Mouse (Mus musculus) lung, adult 18-20 months (tissue): Measurements from ENCODE around the gene Adrm1.

Experiments used
- DNase-seq, 2 experiments: peaks; one replicate each; pipeline ENCODE4 v3.0.0; 2022; ENCODE audit warnings: mixed read lengths in 2 of 2

The Adrm1 gene

DNA sequence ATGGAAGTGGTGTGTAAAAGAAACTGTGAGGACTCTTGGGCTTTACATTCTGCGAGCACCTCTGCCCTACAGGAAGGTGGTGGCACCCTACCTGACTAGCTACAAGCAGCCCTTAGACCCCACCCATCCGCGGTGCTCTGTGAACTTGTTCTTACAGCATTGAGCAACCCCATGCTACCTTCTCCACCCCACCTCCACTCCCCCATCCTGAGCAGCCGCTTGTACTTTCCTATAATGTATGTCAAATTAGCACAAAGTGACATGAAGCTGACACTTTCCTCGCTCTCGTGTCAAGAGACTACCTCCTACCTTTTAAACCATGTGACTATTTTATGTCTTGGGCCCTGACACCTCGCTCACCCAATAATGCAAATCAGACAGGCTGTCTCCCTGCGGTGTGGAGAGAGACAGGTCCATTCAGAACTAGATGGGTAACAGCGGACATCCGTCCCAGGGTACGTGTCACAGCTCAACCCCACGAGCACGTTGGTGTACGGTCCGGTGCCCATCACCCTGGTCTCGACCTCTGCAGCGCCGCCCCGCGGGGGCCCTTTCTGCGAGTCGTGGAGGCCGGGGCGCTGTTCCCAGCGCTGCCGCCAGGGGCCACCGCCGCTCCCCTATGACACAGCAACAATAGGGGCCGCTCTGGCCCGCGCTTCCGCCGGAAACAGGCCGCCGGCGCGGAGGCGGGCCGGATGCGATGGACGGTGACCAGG lies at the start of gene Adrm1:
Gene Adrm1 (plus strand): TSS at position 680 of the 716 bp plus-strand sequence.
- DNase-seq = peak; percentile 96 to 97

DNA sequence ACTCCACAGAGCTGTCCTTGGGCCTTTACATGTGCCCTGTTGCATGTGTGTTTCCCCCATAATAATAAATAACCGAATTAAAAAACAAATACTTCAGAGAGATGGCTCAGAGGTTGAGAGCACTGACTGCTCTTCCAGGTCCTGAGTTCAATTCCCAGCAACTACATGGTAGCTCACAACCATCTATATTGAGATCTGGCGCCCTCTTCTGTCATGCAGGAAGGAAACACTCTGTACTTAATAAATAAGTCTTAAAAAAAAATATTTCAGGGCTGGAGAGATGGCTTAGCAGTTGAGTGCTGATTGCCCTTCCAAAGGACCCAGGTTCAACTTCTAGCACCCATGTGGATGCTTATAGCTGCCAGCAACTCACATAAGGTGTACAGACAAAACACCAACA lies 47.1 kb upstream of the Adrm1 start:
- no peak for DNase-seq

DNA sequence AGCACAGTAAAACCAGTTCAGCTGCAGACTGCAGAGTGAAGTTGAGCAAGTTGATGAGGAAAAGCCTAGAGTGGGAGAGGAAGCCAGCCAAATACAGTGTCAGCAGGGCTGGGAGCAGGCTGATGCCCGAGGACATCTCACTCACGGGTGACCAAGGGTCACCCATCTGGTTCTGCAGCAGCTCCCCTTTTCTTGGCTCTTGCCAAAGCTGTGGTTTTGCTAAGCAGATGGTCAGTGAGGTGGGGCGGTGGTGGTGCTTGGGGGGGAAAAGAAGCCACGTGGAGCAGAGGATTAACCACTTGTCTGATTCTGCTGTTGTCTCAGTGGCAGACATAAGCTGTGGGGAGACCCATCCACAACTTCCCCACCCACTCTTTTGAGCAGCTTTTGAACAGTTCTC lies 45.1 kb upstream of the Adrm1 start:
- DNase-seq = peak; percentile 37 to 64

DNA sequence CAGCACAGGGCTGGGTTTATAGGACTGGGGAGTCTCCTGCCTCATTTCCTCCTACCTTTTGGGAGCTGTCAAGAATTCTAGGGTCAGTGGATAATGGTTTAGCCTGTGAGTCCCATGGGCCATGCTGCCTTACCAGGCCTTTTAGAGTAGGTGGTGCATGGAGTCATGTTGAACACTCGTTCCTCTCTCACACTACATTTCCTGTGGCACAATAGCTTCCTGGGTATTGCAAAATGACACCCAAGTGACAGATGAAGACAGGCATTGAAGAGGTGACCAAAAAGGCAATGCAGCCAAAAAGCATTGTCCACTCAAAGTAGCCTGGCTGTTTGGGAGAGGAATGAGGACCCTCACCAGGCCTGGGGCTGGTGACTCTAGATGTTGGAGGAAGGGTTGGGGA lies 43.6 kb upstream of the Adrm1 start:
- DNase-seq = no peak

DNA sequence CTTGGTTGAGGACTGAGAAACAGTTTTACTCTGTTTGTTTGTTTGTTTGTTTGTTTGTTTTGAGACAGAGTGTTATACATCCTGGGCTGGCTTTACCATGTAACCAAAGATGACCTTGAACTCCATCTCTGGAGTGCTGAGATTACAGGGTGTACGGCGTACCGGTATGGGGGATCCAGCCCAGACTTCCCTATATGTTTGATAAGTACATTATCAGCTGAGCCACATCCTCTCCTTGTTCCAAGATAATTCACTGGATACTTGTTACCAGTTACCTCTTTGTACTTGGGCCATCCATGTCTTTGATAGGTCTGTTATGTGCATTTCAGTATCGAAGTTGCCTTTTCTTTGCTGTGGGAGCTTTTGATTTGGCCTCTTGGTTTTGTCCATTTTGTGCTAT lies 38.1 kb upstream of the Adrm1 start:
- DNase-seq = no peak

DNA sequence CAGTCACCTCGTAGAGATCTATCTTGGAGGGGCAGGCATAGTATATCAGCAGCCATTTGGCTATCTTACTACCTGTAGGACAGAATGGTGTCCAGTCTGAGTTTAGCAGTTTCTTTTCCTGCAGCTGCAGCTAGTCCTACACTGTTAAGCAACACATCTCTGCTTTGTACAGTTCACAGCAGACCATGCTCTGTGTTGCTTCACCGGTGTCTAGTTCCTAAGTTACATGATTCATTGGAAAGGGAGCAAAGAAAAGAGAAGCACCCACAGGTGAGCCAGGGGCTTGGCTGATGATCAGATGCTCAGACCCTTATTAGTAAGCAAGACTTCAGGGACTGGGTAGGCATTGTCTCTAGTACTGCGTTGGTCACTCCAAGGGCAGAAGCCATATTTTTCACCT lies 37.4 kb upstream of the Adrm1 start:
- DNase-seq = no peak

DNA sequence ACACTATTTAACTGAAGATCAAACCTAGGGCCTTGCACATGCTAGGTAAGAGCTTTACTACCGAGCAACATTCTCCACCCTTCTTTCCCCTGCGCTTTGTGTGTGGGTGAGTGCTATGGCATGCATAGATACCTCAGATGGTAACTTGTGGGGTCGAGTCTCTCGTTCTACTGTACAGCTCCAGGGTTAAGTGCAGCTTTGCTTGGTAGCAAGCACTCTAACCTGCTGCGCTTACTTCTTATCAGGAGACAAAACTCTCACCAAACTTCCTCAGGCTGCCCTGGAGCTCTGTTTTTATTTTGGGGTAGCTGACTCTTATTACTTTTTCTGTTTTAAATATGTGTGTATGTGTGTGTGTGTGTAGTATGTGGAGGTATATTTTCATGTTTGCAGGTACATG lies 35.9 kb upstream of the Adrm1 start:
- no peak for DNase-seq

DNA sequence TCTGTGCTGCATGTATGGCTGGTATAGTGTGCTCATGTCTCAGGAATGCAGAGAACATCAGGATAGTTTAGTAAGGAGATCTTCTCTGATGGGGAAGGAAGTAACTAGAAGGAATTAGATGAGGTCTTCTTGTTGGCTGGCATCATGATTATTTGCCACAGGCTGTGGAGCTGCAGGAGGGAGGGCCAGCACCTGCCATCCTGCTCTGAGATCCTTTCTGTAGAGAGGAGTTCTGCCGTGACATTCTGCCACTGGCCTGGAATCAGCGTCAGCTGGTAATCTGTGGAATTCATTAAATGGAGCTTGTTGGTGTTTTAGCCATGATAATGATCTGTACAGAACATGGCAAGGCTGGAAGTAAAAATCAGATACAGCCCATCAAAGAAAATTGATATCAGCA lies 25.2 kb upstream of the Adrm1 start:
- no peak for DNase-seq

DNA sequence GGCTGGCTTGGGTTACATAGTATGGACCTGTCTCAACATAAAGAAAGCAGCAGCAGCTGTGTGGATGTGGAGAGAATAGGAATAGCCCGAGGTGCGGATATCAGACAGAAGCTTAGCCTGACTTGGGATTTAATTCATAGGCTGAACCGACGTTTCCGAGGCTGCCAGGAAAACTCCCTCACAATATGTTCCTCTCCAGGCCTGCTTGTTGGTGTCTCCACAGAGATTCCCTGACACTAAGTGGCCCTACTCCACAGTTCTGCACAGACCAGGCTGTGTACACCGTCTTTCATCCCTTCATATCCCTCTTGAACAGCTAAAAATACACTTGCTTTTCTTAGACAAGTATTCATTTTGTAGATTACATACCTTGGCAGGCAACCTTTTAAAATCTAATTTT lies 23.9 kb upstream of the Adrm1 start:
- no peak for DNase-seq

DNA sequence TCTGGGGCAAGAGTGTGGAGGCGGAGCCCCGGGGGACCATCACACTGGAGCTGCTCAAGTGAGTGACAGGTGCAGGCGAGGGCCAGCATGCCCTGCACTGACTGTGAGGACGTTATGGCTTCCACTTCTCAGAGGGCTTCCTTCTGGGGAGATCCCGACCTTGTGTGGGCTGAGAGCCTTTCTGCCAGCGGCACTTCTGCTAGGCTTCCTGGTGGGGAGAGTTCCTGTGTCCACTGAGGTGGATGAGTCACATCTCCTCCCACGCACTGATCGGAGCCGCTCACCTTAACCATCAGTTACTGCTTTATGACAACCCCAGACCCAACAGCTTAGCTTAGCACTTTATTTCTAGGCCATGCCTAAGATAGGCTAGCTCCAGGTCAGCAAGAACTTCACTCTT lies 22.7 kb upstream of the Adrm1 start:
- DNase-seq = no peak

DNA sequence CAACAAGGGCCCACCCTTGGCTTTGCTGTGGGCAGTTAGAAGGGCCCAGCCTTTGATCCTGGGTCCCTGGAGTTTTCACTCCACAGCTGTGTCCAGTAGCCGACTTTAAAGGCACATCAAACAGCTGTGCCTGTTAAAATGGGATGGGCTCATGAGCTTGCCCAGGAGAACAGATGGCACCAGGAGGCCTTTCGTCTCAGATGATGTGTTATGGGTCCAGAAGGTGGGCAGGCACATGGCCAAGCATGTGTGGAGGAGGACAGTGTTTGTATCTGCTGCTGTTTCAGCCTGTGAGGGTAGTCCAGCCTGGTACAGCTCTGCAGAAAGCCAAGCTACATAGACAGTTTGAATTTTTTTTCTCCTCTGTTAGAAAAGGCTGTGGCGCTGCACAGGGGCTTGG lies 16.5 kb upstream of the Adrm1 start:
- no peak for DNase-seq

DNA sequence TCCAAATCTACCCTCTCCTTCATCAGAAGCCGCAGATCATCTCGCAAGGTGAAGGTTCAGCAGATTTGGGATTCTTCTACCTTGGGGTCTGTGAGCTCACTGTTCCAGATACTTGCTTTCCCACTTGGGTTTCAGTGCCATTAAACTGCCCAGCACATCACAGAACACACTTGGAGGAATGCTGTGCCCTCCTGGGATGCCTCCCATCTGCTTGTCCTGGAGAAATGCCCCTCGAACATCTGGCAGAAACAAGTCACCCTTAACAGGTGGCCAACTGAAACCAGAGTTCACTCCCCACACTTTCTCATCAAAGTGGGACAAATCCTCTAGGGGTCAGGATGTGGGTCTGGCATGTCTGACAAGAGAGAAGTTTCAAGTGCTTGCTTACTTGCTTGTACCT lies 12.7 kb upstream of the Adrm1 start:
- DNase-seq = no peak

DNA sequence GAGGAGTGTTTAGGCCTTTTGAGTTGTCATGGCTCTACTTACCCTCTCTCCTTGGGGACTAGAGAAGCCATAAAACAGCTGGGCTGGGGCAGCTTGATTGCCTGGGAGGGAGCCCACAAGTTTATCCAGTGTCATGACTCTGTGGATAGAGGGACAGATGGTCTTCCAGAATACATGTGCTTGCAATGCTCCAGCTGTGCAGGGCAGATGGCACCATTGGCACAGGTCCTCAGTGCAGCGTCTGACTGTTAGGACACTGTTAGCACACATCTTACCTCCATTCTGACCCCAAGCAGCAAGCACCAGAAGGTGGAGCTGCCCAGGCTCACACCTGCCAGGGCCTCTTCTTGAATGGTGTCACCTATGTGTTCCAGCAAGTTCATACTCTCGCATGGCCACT lies 5.4 kb upstream of the Adrm1 start:
- no peak for DNase-seq

DNA sequence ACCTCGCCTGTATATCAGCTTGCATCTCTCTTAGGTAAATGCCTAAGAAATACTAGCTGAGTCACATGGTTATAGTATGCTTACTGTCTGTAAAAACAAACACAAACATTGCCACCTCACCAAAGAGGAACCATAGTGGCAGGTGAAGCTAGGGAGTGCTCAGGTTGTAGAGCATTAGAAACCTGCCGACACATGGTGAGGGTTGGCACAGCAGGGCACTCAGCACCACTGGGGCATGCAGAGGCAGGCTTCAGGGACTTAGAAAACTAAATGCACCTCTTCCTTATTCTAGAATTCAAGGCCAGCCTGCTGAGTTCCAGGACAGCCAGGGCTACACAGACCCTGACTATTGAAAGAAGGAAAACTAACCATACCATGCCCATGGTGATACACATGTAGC lies 4.4 kb upstream of the Adrm1 start:
- no peak for DNase-seq

DNA sequence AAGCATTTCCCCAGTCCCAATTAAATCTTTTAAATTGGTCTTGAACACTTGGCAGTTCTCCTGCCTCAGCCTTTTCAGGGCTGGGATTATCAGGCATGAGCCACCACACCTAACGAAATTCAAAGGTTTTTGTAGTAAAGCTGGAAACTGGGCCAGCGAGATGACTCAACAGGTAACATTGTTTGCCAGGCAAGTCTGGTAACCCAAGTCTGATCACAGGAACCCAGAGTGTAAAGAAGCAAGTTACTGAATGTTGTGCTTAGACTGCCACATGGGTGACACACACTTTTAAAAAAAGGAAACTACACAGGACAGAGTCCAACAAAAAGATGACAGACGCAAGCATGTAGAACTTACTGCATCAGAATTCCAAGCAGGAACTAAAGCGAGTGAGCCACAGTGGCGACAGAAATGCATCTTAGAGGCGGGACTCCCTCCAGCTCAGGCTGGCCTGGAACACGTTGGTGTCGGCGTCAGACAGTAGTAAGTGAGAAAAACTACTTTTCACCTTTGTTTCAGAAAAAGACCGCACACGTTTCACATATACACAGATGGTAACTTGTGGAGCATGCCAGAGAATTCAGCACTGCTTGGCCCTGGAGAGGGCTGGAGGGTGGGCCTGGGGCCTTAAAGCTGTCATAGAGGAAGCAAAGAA lies 1.0 kb upstream of the Adrm1 start:
- DNase-seq = no peak

DNA sequence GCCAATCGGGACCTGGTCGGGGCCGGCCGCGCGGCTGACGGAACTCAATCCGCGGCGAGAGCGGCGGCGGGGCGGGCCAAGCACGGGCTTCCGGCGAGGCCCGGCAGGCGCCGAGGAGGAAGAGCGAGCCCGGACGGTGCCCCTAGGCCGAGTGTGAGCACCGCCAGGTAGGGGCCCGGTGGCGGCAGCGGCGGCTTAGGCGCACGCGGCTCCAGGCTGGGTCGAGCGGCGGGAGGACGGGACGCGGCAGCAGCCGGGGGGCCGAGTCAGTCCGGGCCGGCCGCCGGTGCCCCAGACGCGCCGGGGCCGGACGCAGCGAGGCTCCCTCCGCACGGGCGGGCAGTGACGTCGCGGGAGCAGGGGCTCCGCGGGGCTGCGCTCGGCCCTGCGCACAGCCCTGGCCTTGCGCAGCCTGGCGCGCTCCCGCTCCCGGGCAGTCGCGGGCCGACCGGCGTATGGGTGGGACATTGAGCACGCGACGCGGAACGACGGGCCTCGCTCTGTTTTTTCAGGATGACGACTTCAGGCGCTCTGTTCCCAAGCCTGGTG lies 311 bp downstream of the Adrm1 start:
- no peak for DNase-seq

DNA sequence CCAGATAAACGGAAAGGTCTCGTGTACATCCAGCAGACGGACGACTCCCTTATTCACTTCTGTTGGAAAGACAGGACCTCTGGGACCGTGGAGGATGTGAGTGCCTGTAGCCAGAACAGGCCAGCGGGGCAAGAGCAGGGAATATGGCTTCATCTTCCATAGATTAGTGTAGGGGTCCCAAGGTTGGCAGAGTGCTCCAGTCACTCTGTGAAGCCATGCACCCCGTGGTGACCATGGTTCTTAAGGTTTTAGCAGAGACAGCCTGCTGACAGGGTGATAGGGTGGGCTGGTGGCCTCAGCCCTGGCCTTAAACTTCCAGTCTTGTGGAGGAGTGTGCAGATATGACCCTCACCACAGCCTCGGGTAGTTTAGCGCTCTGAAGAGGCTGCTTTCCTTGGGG lies 867 bp downstream of the Adrm1 start:
- DNase-seq = no peak

DNA sequence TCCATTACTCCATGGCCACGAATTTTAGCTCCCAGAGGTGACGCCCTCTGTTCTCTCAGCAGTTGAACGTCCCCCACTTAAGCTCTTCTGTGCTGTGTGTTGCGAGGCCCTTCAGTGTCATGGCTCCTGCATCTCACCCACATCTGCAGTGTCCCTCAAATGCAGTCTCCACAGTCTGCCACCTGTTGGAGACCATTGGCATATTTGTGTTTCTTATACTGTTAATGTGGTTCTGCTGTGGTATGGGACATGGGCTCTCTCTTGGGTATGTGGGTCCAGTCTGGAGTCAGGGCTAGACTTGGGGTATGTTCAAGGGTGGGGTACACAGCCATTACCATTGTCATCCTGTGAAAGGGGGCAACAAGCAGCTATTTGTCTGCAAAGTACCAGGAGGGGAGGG lies 1.9 kb downstream of the Adrm1 start:
- no peak for DNase-seq

DNA sequence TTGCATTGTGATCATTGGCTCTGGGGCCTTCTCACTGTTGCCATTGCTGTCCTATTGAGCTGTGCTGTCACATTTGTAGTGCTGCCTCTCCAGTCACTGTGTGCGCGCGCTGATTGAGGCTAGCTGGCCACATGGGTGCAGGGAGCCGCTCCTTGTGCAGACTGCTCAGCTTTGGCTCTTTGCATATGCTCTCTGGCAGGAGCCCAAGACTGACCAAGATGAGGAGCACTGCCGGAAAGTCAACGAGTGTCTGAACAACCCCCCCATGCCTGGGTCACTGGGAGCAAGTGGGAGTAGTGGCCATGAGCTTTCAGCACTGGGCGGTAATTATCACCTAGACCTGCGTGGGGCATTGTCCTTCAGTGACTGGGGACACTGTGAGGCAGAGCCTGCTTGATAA lies 2.4 kb downstream of the Adrm1 start:
- DNase-seq = peak in 1 of 2 experiments; percentile 33

DNA sequence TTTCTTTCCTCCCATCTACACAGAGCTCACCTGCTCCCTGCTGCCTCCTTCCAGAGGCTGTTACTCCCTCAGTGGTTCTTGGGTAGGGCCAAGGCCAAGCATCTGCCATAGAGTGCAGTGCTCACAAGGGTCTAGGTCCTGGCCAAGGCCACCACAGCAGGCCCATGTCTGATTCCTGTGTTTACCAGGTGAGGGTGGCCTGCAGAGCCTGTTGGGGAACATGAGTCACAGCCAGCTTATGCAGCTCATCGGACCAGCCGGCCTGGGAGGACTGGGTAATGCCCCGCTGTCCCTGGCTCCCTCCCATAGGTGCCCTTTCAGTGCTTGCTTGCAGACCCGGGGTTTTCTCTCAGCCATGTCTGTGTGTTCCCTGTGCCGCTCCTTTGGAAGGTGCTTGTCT lies 2.8 kb downstream of the Adrm1 start:
- DNase-seq = no peak

DNA sequence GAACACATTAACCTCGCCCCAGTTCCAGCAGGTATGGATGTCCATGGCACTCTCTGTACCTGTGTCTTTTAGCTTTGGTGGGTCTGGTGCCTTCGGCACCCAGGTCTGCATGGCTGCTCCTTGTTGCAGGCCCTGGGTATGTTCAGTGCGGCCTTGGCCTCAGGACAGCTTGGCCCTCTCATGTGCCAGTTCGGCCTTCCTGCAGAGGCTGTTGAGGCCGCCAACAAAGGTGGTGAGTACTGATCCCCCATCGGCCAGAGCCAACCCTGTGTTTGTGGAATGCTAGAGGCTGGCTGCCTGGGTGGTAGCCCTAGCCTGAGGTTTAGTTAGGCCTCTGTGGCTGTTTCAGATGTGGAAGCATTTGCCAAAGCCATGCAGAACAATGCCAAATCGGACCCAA lies 4.4 kb downstream of the Adrm1 start:
- no peak for DNase-seq

DNA sequence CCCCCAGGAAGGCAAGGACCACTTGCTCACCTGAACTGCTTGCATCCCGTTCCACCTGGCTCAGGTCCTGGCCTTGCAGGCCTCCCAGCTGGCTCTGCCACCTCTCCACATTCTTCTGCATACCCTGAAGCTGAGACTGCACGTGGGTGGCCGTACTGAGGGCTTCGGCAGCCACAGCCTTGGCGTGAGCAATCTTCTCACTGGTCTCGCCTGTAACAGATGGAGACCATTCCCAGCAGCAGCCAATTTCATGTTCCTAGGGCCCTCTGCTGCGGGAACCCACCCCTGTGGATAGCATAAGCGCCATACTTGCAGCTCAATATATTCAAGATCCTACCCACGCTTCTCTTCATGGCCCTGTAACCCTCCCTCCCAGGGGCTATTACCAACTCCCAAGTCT lies 10.3 kb downstream of the Adrm1 start:
- DNase-seq = no peak

DNA sequence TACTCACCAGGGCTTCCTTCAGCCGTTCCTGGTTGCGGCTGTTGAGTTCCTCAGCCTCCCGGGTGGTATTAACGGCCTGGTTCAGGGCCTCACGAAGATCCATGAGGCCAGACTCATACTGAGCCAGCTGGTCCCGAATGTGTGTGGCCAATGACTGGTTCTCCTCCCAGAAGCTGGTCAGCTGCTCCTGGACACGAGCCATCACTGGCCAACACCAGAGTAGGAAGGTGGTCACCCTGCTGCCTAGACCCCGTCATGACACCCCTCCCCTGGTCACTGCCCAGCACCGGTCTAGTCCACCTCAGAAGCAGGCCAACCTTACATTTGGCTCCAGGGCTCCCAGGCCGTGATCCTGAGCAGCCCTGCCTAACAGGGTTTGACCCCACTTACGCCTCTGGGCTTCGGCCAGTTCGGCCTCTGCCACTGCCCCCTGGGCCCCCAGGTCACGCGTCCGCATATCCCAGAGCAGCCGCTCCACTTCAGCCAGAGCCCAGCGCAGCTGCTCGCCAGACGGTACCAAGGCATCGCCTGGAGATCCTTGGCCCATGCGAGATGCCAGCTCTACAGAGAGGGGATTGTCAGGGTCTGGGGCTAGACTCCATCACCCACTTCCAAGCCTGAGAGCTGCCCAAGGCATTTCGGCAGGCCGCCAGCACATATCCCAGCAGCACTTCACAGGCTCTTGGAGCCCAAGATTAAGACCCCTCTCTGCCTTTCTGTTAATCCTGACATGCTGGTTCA lies 12.9 kb downstream of the Adrm1 start:
- DNase-seq = no peak

DNA sequence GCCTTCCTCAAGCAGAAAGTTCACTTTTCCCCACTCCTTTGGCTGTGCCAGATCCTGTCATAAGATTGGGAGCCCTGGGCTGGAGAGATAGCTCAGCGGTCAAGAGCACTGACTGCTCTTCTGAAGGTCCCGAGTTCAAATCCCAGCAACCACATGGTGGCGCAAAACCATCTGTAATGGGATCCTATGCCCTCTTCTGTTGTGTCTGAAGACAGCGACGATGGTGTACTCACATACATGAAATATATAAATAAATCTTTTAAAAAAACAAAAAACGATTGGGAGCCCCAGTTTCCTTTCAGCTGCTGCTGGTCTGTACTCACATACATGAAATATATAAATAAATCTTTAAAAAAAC lies 13.4 kb downstream of the Adrm1 start:
- no peak for DNase-seq
